In the genomic region with DNA sequence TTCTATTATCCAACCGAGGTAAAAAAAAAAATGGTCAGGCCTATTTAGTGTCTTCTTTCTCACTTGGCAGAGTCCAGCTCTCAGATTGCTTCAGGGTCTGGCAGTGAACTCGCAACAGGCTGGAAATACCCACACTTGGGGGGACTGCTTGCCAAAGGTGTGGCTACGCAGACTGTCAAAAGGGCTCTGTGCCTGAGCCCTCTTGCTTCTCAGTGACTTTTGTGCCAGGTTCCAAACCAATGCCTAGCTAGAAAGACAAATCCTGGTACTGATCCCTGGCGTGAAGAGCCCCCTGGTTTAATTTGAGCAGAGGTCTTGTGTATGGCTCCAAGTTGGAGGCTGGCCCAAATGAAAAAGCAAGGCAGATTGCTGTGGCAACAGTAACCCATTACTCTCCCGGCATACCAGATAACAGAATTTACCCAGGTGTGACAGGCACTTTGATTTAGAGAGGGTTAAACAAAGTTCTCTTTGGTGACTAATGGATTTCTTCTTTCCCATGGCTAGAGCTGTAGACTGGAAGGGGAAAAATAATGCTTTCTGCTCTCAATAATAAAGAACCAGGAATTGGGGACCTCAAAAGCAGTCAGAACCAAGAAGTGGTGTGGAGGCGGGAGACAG, we compare ENCODE assay signal across 12 mouse cellular contexts. TPM values are rescaled to one million over a fixed set of nuclear protein-coding genes. Genes with fewer than 3 reads are reported as not detected.
A peak's percentile ranks its signal among the peaks of the same experiment; 100 is the strongest.
DNase-seq lines count a peak whose midpoint lies in the region; ATAC-seq and TF ChIP-seq lines count a peak whose summit lies in the region.
"Had no signal": no experiment of that assay in that cellular context is flagged by ENCODE, and none has a peak within 500 bp of the region (broad histone marks: within the 10 kb centered on the region; RNA-seq: fewer than 3 reads in every experiment).

No protein-coding gene starts in this region.

- H3K9me3 ChIP-seq in hindbrain, postnatal 0 days (ENCODE audit: low read length), result no peaks in the 10 kb centered on the region
- 0 out of 2 replicates have a peak, but pooled peaks cover 3% of the 10 kb centered on the region for H3K9me3 ChIP-seq in hindbrain, embryonic 13.5 days

- H3K27ac ChIP-seq in hindbrain, postnatal 0 days, result no peak overlapping the region
- no peak overlapping the region for H3K27ac ChIP-seq in hindbrain, embryonic 13.5 days
- H3K27ac ChIP-seq in thymus, adult 2 months (ENCODE audit: control insufficient read depth, insufficient read depth, low read length), result no peak overlapping the region
- H3K27ac ChIP-seq: liver, embryonic 14.5 days had no signal

- WGBS in hindbrain, postnatal 0 days, result 44% methylated on average over 6 of the region's 6 CpGs
- WGBS in hindbrain, embryonic 13.5 days, result 77% methylated on average over 6 of the region's 6 CpGs
- 86% methylated on average over 6 of the region's 6 CpGs for WGBS in thymus, adult 2 months

- H3K9ac ChIP-seq in hindbrain, postnatal 0 days (replicated peaks; ENCODE audit: low read length), result no peak overlapping the region
- H3K9ac ChIP-seq in hindbrain, embryonic 13.5 days, result no peak overlapping the region
- H3K9ac ChIP-seq: liver, embryonic 14.5 days had no signal

- no peak overlapping the region for H3K4me2 ChIP-seq in hindbrain, postnatal 0 days (ENCODE audit: low read depth, low read length)
- no peak overlapping the region for H3K4me2 ChIP-seq in hindbrain, embryonic 13.5 days

- TF ChIP-seq CTCF in hindbrain, postnatal 0 days (IDR thresholded peaks at IDR 0.05; ENCODE audit: low read depth), result no peak
- no peak for TF ChIP-seq CTCF in thymus, adult 2 months (IDR thresholded peaks at IDR 0.05; ENCODE audit: borderline replicate concordance, control insufficient read depth, extremely low read depth, insufficient read depth, low read length, poor library complexity)

- H3K4me1 ChIP-seq in hindbrain, postnatal 0 days (ENCODE audit: insufficient read depth, low read length), result no peaks in the 10 kb centered on the region
- peaks cover 6% of the 10 kb centered on the region; the same call in 1 of the 2 replicates for H3K4me1 ChIP-seq in hindbrain, embryonic 13.5 days (replicated peaks)
- H3K4me1 ChIP-seq in thymus, adult 2 months (replicated peaks; ENCODE audit: control insufficient read depth, insufficient read depth, low read length), result peaks cover 12% of the 10 kb centered on the region

- ATAC-seq in hindbrain, postnatal 0 days, result no peak
- no peak for ATAC-seq in hindbrain, embryonic 13.5 days (ENCODE audit: low FRiP score)

- no peaks in the 10 kb centered on the region for H3K36me3 ChIP-seq in hindbrain, postnatal 0 days (ENCODE audit: insufficient read depth, low read length)
- H3K36me3 ChIP-seq in hindbrain, embryonic 13.5 days, result no peaks in the 10 kb centered on the region
- H3K36me3 ChIP-seq in thymus, adult 2 months (ENCODE audit: control insufficient read depth, insufficient read depth, low read length), result no peaks in the 10 kb centered on the region

- no peaks in the 10 kb centered on the region for H3K27me3 ChIP-seq in hindbrain, postnatal 0 days (ENCODE audit: insufficient read depth, low read length)
- H3K27me3 ChIP-seq in hindbrain, embryonic 13.5 days, result no peaks in the 10 kb centered on the region
- H3K27me3 ChIP-seq in thymus, adult 2 months (ENCODE audit: control insufficient read depth, insufficient read depth, low read length), result no peaks in the 10 kb centered on the region

- TF ChIP-seq POLR2A in thymus, adult 2 months (IDR thresholded peaks at IDR 0.05; ENCODE audit: control insufficient read depth, extremely low read depth, insufficient read depth, low read length, poor library complexity), result no peak

- H3K4me3 ChIP-seq in hindbrain, postnatal 0 days (ENCODE audit: low read length), result no peak overlapping the region
- H3K4me3 ChIP-seq in hindbrain, embryonic 13.5 days, result no peak overlapping the region
- no peak overlapping the region for H3K4me3 ChIP-seq in thymus, adult 2 months (ENCODE audit: control insufficient read depth, insufficient read depth, low read length)
- H3K4me3 ChIP-seq: myocyte had no signal

- DNase-seq in adrenal gland, postnatal 10 days, result peak; percentile 56
- DNase-seq in adrenal gland, postnatal 4 days (ENCODE audit: low spot score in 2 of 2), result no peak
- DNase-seq in hindbrain, postnatal 0 days (ENCODE audit: low spot score), result peak; percentile 63
- peak; percentile 68 for DNase-seq in Muller cell, postnatal 12 days (ENCODE audit: inconsistent ontology term)
- peak; percentile 66 for DNase-seq in gonadal fat pad, adult 2 months (ENCODE audit: low read depth)
- no peak for DNase-seq in thymus, adult 2 months
- no peak for DNase-seq in natural killer cell, adult 2 months (ENCODE audit: low spot score in 2 of 2)
- DNase-seq: kidney, postnatal 10 days; right cerebral cortex, postnatal 4 days had no signal

RNA-seq across cellular contexts. Expression of a gene that starts 44.1 kb away (rescaled TPM):
- total RNA-seq in adrenal gland, postnatal 10 days (2021), result 10 to 100 TPM; 36.3 to 40.2 TPM
- total RNA-seq in adrenal gland, postnatal 4 days (2021), result 10 to 100 TPM; 44.5 to 46.8 TPM
- total RNA-seq in hindbrain, postnatal 0 days (2014; rRNA removed), result 7.0 and 8.4 TPM in 2 replicates
- 36.2 and 39.4 TPM in 2 replicates for polyA plus RNA-seq in hindbrain, postnatal 0 days (2015; fragmentation: Nextera tagmentation; extraction: Ambion mirVana)
- 65.6 and 70.9 TPM in 2 replicates for polyA plus RNA-seq in hindbrain, embryonic 13.5 days (2015; fragmentation: Nextera tagmentation; extraction: Ambion mirVana)
- polyA plus RNA-seq in gonadal fat pad, adult 2 months (2012; rRNA removed), result 25.0 and 50.0 TPM in 2 replicates
- 14.3 and 24.9 TPM in 2 replicates for polyA plus RNA-seq in thymus, adult 2 months (2012; rRNA removed)

Comparison
In these comparisons a context has a peak if more than half of its experiments do, and no peak if none do; other contexts are left out.
1. DNase-seq: peak in adrenal gland, postnatal 10 days (single experiment), hindbrain, postnatal 0 days (single experiment), Muller cell, postnatal 12 days (single experiment) and gonadal fat pad, adult 2 months (single experiment); none in adrenal gland, postnatal 4 days (0 of 2), thymus, adult 2 months (single experiment) and natural killer cell, adult 2 months (0 of 2).